Mouse (Mus musculus): ENCODE results near the gene Slc12a9.

GRCm38 (mm10) chr5:137287032-137287952, 46.1 kb downstream of the Slc12a9 start, which contains the start of gene Ache:
- TF ChIP-seq CTCF (IDR thresholded peaks at IDR 0.05; ENCODE audit: control insufficient read depth, insufficient read depth, insufficient read length) = no peak
- TF ChIP-seq MYOG (IDR thresholded peaks at IDR 0.05; ENCODE audit: control insufficient read depth, extremely low read depth, insufficient read length) = no peak
- TF ChIP-seq CEBPB (IDR thresholded peaks at IDR 0.05; ENCODE audit: low read depth) = no peak
- no peak for TF ChIP-seq USF1 (IDR thresholded peaks at IDR 0.05; ENCODE audit: low read depth)
- TF ChIP-seq MYOD1 (IDR thresholded peaks at IDR 0.05; ENCODE audit: control insufficient read depth, insufficient read length, low read depth) = no peak

Measured in C2C12 (cell line).